Mouse (Mus musculus): ENCODE data around the gene Olfr56. TPM values are rescaled to one million over a fixed set of nuclear protein-coding genes. Genes with fewer than 3 reads are reported as not detected.

The Olfr56 gene
- polyA plus RNA-seq (2015; fragmentation: Nextera tagmentation; extraction: Ambion mirVana): 0.26 and 0.39 TPM in 2 replicates

GRCm38 (mm10) chr11:48978240-48978939 is at the start of gene Olfr56:
TSS of gene Olfr56 (plus strand) at chr11:48978889.

GRCm38 (mm10) chr11:48946090-48946489 is 32.6 kb upstream of the Olfr56 start, which contains the start of gene Psme2b:
TSS of gene Psme2b (minus strand) at chr11:48946190.

GRCm38 (mm10) chr11:48979251-48979650 is 562 bp downstream of the Olfr56 start, which contains the start of gene 9930111J21Rik1:
TSS of gene 9930111J21Rik1 (minus strand) at chr11:48979398.

GRCm38 (mm10) chr11:48991740-48992520 is 13.2 kb downstream of the Olfr56 start, which contains the start of gene Gm12185:
TSS of gene Gm12185 (minus strand) at chr11:48992226.

GRCm38 (mm10) chr11:48994018-48994417 is 15.3 kb downstream of the Olfr56 start, which contains the start of gene Tgtp1:
TSS of gene Tgtp1 (minus strand) at chr11:48994172.

GRCm38 (mm10) chr11:49051093-49051891 is 72.6 kb downstream of the Olfr56 start, which contains the start of gene 9930111J21Rik2:
TSS of gene 9930111J21Rik2 (minus strand) at chr11:49051242.

GRCm38 (mm10) chr11:49063713-49064469 is 85.2 kb downstream of the Olfr56 start, which contains the start of gene Tgtp2:
TSS of gene Tgtp2 (minus strand) at chr11:49064206.

GRCm38 (mm10) chr11:49076001-49076757 is 97.5 kb downstream of the Olfr56 start, which contains the start of gene Ifi47:
TSS of gene Ifi47 (plus strand) at chr11:49076587.

GRCm38 (mm10) chr11:49114774-49115173 is 136.1 kb downstream of the Olfr56 start, which contains the start of gene Olfr1396:
TSS of gene Olfr1396 (minus strand) at chr11:49114874.

GRCm38 (mm10) chr11:49141974-49142373 is 163.3 kb downstream of the Olfr56 start, which contains the start of gene Olfr1395:
TSS of gene Olfr1395 (plus strand) at chr11:49142274.

GRCm38 (mm10) chr11:49154077-49154476 is 175.4 kb downstream of the Olfr56 start, which contains the start of gene Olfr1394:
TSS of gene Olfr1394 (plus strand) at chr11:49154377.

Other genes with a start within 250 kb of the Olfr56 start
- gene Rack1, start 178.6 kb upstream of the Olfr56 start, polyA plus RNA-seq (2015; fragmentation: Nextera tagmentation; extraction: Ambion mirVana): 835 and 855 TPM in 2 replicates
- 4.2 and 5.0 TPM in 2 replicates for gene Trim41, start 161.5 kb upstream of the Olfr56 start, polyA plus RNA-seq (2015; fragmentation: Nextera tagmentation; extraction: Ambion mirVana)
- 0.73 and 0.81 TPM in 2 replicates for gene Trim7, start 152.7 kb upstream of the Olfr56 start, polyA plus RNA-seq (2015; fragmentation: Nextera tagmentation; extraction: Ambion mirVana)
- 2.4 and 2.8 TPM in 2 replicates for gene Gm12184, start 152.2 kb upstream of the Olfr56 start, polyA plus RNA-seq (2015; fragmentation: Nextera tagmentation; extraction: Ambion mirVana)
- gene Irgm1, start 107.2 kb upstream of the Olfr56 start, polyA plus RNA-seq (2015; fragmentation: Nextera tagmentation; extraction: Ambion mirVana): 34.7 and 45.0 TPM in 2 replicates
- 0.29 and 0.42 TPM in 2 replicates for gene Gm5431, start 76.7 kb upstream of the Olfr56 start, polyA plus RNA-seq (2015; fragmentation: Nextera tagmentation; extraction: Ambion mirVana)
- 5.9 and 8.4 TPM in 2 replicates for gene Psme2b, start 32.7 kb upstream of the Olfr56 start, polyA plus RNA-seq (2015; fragmentation: Nextera tagmentation; extraction: Ambion mirVana)
- 2.0 TPM in 2 replicates for gene 9930111J21Rik1, start 509 bp downstream of the Olfr56 start, polyA plus RNA-seq (2015; fragmentation: Nextera tagmentation; extraction: Ambion mirVana)
- 0.06 TPM in 1 of 2 replicates, not detected in the other for gene Gm12185, start 13.3 kb downstream of the Olfr56 start, polyA plus RNA-seq (2015; fragmentation: Nextera tagmentation; extraction: Ambion mirVana)
- 3.0 and 4.5 TPM in 2 replicates for gene Tgtp1, start 15.3 kb downstream of the Olfr56 start, polyA plus RNA-seq (2015; fragmentation: Nextera tagmentation; extraction: Ambion mirVana)
- gene 9930111J21Rik2, start 72.4 kb downstream of the Olfr56 start, polyA plus RNA-seq (2015; fragmentation: Nextera tagmentation; extraction: Ambion mirVana): 3.0 and 4.7 TPM in 2 replicates
- gene Tgtp2, start 85.3 kb downstream of the Olfr56 start, polyA plus RNA-seq (2015; fragmentation: Nextera tagmentation; extraction: Ambion mirVana): 5.2 and 8.0 TPM in 2 replicates
- 14.6 and 19.2 TPM in 2 replicates for gene Ifi47, start 97.7 kb downstream of the Olfr56 start, polyA plus RNA-seq (2015; fragmentation: Nextera tagmentation; extraction: Ambion mirVana)
- 0.05 and 0.25 TPM in 2 replicates for gene Olfr1396, start 136.0 kb downstream of the Olfr56 start, polyA plus RNA-seq (2015; fragmentation: Nextera tagmentation; extraction: Ambion mirVana)
- gene Olfr1395, start 163.4 kb downstream of the Olfr56 start, polyA plus RNA-seq (2015; fragmentation: Nextera tagmentation; extraction: Ambion mirVana): not detected in 2 replicates
- gene Olfr1394, start 175.5 kb downstream of the Olfr56 start, polyA plus RNA-seq (2015; fragmentation: Nextera tagmentation; extraction: Ambion mirVana): not detected in 2 replicates
- 2.3 and 3.0 TPM in 2 replicates for gene Btnl9, start 208.3 kb downstream of the Olfr56 start, polyA plus RNA-seq (2015; fragmentation: Nextera tagmentation; extraction: Ambion mirVana)
- 14.1 and 14.2 TPM in 2 replicates for gene Zfp62, start 224.4 kb downstream of the Olfr56 start, polyA plus RNA-seq (2015; fragmentation: Nextera tagmentation; extraction: Ambion mirVana)